Mouse (Mus musculus) Patski (cell line): ENCODE measurements around the gene Gper1. TPM values are rescaled to one million over a fixed set of nuclear protein-coding genes. Genes with fewer than 3 reads are reported as not detected.
"Not testable (repeated sequence)": the region's sequence is repeated elsewhere in the genome, so short reads cannot be mapped to it uniquely, and the experiment has no call there.

ENCODE experiments used
- ATAC-seq: fragments of 100-300 bp; one replicate; pipeline ENCODE4 v1.8.0; 2021
- CTCF ChIA-PET: fragments of 350-600 bp; sonication (Branson Sonifier 250); formaldehyde crosslinking; loops from one replicate; lab custom pipeline; 2022; ENCODE audit warnings: inconsistent platforms; lab: Charles Lee
- POLR2A ChIA-PET: fragments of 350-600 bp; sonication (Branson Sonifier 250); formaldehyde crosslinking; loops from one replicate; lab custom pipeline; 2022; ENCODE audit warnings: antibody characterized with exemption, inconsistent platforms; lab: Charles Lee
- DNase-seq: peaks from one replicate; pipeline ENCODE4 v3.0.0-alpha.2; 2011; ENCODE audit warnings: low read depth, low spot score
- H3K27me3 ChIP-seq: fragments of 371-371 bp; one replicate; pipeline ENCODE4 v1.5.1; 2021
- CTCF ChIP-seq: fragments of 100-300 bp; IDR thresholded peaks from one replicate; pipeline ENCODE4 v1.5.1; 2021
- in situ Hi-C: fragments of 300-500 bp; cut with MboI; formaldehyde crosslinking; loops from 3 replicates; pipeline ENCODE4 v1.11.1; 2018; ENCODE audit warnings: low pct_unique_long_range_greater_than_20kb, mixed read lengths
- polyA plus RNA-seq: library from polyadenylated mRNA; unstranded; gene quantifications from one replicate; pipeline ENCODE4 v1.2.3, GENCODE M21; 2021

Gene Gper1
- polyA plus RNA-seq, 1 experiment from 2014 or later: 0.58 TPM

DNA sequence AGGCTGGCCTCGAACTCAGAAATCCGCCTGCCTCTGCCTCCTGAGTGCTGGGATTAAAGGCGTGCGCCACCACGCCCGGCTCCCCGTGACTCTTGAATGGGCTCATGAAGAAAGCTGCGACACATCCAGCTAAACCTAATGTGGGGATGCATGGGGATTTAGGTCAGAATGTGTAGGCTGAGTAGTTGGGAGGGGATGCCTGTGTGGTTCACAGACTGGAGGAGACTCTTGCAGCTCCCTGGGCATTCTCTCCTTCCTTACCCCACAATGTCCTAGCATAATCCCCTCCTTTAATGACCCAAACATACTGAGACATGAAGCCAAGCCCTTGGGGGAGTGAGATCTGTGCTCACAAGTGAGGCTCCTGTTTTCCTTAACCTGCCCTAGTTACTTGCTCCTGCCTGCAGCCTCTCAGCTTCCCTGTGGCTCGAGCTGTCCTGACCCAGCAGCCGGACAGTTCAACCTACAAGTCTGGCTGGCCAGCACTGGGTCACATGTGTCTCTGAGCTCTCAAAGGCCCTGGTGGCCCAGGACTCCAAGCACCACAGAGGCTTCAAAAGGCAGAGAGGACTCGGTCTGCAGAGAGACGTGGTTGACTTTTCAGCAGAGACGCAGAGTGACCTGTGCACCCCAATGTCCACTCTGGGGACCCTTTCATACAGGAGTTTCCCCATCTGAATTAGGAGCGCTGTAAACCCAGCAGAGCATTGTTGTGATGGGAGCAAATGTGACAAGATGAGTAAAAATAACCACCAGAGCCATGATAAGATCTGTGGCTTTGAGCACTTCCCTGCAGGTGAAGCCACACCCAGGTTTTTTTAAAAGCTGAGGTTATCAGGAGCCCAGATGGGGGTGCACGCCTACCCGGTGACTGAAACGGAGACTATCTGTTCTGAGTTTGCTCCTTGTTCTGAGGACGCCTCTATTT lies 41.1 kb upstream of the Gper1 start:
- in situ Hi-C loops: no loop called here
- ATAC-seq (no peak), DNase-seq (no peak)
- POLR2A ChIA-PET: interaction anchor here (1.4 kb wide), 1 partner anchor 13 kb away, joined by 4 read pairs; no protein-coding TSS in a partner anchor
- CTCF ChIA-PET: interaction anchor here (1.4 to 2.4 kb wide), 3 partner anchors 16 to 30 kb away, joined by 3 to 14 read pairs (median 3); partner anchors contain the start of genes Cox19 and Cyp2w1
- no peak for TF ChIP-seq CTCF
- no peaks in the 10 kb centered on the region for H3K27me3 ChIP-seq

DNA sequence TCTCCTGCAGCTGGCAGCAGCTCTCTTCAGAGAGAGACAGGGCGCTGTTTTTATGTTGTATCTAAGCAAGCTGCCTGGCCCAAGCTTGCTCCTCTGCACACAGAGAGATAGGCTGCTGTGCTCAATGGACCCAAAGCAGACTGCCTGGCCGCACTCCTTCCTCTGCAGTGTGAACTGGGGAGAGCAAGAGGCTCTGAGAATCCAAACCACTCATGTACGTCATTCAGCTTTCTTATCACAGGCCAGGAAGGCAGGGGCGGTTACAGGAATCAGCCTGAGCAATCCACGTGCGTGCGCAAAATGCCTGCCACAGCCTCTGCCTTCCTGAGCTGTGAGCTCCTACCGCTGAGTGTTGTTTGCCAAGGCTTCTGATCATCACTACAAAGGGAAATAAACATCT lies 40.2 kb upstream of the Gper1 start:
- no peak for TF ChIP-seq CTCF
- in situ Hi-C loops: no loop called here
- no peak for ATAC-seq
- CTCF ChIA-PET: interaction anchor here (2.4 kb wide), 1 partner anchor 15 kb away, joined by 14 read pairs; no protein-coding TSS in a partner anchor
- no peaks in the 10 kb centered on the region for H3K27me3 ChIP-seq
- POLR2A ChIA-PET: no interaction called here
- no peak for DNase-seq

DNA sequence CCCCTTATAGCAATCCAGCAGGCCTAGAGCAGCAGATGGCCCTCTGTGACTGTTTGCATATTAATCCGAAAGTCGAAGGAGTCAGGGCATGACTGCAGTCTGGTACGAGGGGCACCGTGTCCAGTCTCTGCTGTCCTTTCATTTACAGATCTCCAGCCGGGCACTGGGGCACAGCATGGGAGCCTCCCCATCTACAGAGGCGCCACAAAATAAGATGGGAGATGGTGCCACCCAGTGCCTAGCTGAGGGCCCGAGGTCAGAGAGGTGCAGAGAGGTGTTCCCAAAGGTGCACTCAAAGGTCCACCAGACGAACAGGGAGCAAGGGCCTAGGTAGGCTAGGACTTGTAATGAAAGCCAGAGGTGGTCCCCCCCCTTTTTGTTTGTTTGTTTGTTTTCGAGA lies 39.7 kb upstream of the Gper1 start:
- H3K27me3 ChIP-seq: no peaks in the 10 kb centered on the region
- POLR2A ChIA-PET: no interaction called here
- no peak for DNase-seq
- in situ Hi-C loops: no loop called here
- CTCF ChIA-PET: interaction anchor here (2.4 kb wide), 1 partner anchor 15 kb away, joined by 14 read pairs; no protein-coding TSS in a partner anchor
- no peak for ATAC-seq
- TF ChIP-seq CTCF: no peak

DNA sequence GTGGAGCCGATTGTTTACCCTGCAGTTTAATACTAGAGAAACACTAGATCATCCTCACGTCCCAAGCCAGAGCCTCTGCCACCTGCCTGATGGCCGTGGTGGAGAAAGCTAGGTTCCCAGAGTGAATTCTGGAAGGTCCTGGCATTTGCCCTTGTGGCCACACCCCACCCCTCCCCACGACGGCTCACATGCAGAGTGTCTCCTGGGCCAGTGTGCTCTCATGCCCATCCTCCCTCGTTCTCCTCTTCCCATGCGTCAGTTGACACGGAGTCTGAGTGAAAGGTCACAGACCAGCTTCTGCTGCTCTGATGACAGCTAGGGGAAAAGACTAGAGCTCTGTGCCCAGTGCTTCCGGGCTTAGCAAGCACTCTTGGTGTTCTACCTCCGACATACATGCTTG lies 38.4 kb upstream of the Gper1 start:
- in situ Hi-C loops: no loop called here
- TF ChIP-seq CTCF: no peak
- no peak for ATAC-seq
- CTCF ChIA-PET: interaction anchor here (1.6 kb wide), 1 partner anchor 14 kb away, joined by 9 read pairs; no protein-coding TSS in a partner anchor
- POLR2A ChIA-PET: no interaction called here
- no peak for DNase-seq
- H3K27me3 ChIP-seq: no peaks in the 10 kb centered on the region

DNA sequence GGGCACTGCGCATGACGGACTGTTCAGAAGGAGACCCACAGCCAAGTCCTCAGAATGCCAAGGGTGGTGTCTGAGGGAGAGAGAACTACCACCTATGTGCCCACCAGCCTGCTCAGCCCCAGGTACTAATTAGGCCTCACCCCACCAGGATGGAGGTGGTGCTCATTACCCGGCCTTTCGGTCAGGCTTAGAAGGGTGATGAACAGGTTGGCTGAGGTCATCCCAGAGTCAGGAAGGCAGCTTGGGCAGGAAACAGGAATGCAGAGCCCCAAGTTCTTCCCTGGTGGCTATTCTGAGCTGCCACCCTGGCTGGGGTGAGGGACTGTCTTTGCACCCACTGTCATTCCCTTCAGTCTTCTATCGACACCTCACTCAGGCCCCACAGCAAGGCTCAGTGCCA lies 36.9 kb upstream of the Gper1 start:
- POLR2A ChIA-PET: no interaction called here
- DNase-seq (no peak), ATAC-seq (no peak)
- in situ Hi-C loops: no loop called here
- no peaks in the 10 kb centered on the region for H3K27me3 ChIP-seq
- TF ChIP-seq CTCF: no peak
- CTCF ChIA-PET: interaction anchor here (1.3 kb wide), 1 partner anchor 12 kb away, joined by 4 read pairs; no protein-coding TSS in a partner anchor

DNA sequence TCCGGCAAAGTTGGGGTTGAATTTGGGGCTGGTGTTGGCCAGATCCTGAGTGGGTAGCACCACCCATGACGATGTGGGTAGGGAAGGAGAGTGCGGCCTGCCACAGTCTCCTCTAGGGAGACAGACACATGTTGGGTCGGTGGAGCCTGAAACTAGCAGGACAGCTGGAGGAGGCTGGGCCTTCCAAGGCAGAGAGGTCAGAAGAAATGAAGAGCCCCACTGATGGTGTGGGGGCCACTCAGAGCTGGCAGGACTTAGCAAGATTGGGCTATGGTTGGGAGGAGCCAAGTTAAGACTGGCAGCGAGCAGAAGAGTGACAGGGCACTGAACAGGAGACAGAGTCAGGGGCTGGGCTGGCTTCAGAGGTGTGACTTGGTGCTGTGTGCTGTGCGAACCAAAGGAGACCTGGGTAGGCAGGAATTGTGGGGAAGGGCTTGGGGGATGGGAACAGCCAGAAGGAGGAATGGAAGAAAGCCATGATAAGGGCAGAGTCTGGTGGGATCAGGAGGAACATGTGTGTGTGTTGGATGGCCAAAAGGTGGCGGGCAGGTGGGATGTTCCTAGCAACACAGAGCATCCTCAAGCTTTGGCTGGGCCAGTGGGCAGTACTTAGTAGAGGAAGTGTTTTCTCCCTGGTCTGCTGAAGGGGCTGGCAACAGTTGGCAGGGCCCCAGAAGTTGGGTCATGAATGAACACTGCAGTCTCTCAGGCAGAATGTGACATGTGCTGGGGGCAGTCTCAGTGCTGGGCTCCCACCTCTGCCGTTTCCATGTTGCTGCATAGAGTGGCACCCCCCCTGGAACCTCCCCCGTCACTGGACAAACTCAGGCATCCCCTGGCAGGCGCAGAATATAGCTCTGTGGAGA lies 35.4 kb upstream of the Gper1 start:
- ChIA-PET CTCF (interaction anchor here (0.9 to 2.2 kb wide), 3 partner anchors 11 to 20 kb away, joined by 3 to 9 read pairs (median 4); no protein-coding TSS in a partner anchor), POLR2A (no interaction called here)
- in situ Hi-C loops: no loop called here
- DNase-seq: no peak
- no peak for ATAC-seq
- no peaks in the 10 kb centered on the region for H3K27me3 ChIP-seq
- no peak for TF ChIP-seq CTCF

DNA sequence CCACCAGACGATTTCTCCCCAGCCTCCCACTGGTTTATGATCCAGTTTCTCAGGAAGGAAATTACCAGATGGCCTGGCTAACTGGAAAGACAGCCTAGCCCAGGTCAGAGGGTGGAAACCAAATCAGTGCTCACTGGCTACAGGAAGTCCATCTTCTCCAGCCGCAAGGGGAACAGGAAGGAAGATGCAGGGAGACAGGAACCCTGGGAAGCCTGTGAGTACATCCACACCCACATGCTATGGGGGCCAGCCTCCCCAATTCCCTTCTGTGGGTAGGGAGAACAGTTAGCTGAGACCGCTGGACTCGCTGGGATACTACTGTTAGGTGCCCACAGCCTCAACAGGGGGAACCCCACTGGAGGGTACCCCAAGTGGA lies 34.8 kb upstream of the Gper1 start:
- DNase-seq (no peak), ATAC-seq (no peak)
- ChIA-PET CTCF (interaction anchor here (0.9 to 2.2 kb wide), 2 partner anchors 10 to 20 kb away, joined by 3 to 9 read pairs; no protein-coding TSS in a partner anchor), POLR2A (no interaction called here)
- in situ Hi-C loops: no loop called here
- H3K27me3 ChIP-seq: no peaks in the 10 kb centered on the region
- TF ChIP-seq CTCF: no peak

DNA sequence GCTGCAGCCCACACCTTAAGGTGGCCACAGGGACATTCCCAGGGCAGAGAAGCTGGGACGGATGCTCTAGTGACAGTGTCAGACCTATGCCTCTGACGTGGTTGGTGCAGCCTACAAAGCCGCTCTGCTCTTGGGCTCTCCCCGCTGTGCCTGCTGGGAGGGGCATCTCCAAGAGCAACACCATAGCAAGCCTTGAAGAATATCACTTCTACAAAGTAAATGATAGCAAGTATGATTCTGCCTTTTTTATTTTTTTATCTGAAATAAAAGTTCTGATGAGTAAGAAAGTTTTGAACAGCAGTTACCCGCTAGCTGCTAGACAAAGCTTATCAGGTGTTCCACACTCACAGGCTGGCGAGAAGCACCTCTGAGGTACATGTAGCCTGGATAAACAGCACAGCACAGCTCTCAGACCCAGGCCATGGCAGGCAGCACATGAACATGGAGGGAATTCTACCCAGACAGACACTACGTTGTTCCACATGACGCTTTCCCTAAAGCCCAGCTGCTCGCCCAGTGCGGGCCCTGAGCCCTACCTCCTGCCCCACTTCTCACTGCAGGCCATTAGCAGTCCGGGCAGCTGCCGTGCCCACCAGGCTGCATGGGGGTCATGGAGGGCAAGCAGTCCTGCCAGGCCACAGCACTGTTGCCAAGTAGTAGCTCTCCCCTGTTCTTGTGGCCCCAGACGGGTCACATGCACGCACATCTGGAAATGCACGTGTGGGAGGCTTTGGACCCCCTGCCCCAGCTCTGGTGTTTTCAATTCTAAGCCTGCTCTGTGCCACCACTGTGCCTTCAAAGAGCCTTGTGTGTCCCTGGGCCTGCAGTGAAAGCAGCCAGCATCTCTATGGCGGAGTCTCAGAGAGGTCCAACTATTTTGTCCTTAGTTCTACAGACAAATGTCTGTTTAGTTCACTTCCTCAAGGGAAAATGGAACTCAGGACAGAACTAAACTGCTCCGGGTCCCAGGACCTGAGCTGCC lies 34.0 kb upstream of the Gper1 start:
- ATAC-seq (no peak), DNase-seq (no peak)
- ChIA-PET POLR2A (no interaction called here), CTCF (interaction anchor here (1.0 to 2.2 kb wide), 2 partner anchors 9 to 10 kb away, joined by 3 to 9 read pairs; no protein-coding TSS in a partner anchor)
- in situ Hi-C loops: no loop called here
- TF ChIP-seq CTCF: no peak
- H3K27me3 ChIP-seq: no peaks in the 10 kb centered on the region

DNA sequence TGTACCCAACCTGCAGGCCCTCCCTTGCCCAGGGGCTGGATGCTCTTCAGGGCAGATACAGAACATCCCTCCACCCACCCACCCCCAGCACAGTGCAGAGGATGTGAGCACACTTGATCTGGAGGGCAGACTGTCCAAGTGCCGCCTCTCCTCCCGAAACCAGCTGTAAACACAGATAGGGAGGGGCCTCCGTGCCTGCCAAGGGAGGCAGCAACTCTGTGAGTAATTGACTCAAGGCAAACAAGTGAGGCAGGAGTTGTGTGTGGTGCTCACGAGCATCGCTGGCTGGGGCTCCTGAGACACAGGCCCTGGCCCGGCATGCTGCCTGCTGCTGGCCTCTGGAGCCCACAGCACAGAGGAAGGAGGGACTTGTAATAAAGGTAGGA lies 33.3 kb upstream of the Gper1 start:
- TF ChIP-seq CTCF: no peak
- ATAC-seq (no peak), DNase-seq (no peak)
- in situ Hi-C loops: no loop called here
- ChIA-PET POLR2A (no interaction called here), CTCF (interaction anchor here (1.0 to 2.2 kb wide), 2 partner anchors 8 to 10 kb away, joined by 3 to 9 read pairs; no protein-coding TSS in a partner anchor)
- no peaks in the 10 kb centered on the region for H3K27me3 ChIP-seq

DNA sequence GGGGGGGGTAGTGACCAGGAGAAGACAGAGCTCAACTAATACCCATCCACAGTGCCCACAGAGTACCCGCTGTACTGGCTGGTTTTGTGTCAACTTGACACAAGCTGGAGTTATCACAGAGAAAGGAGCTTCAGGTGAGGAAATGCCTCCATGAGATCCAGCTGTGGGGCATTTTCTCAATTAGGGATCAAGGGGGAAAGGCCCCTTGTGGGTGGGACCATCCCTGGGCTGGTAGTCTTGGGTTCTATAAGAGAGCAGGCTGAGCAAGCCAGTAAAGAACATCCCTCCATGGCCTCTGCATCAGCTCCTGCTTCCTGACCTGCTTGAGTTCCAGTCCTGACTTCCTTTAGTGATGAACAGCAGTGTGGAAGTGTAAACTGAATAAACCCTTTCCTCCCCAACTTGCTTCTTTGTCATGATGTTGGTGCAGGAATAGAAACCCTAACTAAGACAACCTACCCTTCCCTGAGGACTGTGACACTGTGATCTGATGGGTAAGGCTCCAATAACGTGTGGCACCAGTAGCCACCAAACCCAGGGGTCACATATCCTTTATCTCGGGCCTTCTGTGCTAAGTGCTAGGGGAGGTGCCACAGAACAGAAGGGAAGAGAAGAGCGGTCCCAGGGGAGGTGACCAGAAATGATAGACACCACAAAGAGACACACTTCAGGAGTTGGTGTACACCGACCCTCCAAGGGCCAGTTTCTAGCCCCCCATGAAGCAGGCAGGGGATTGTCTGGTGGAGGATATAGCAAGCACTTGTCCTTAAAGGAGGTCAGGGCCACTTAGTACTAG lies 32.4 kb upstream of the Gper1 start:
- POLR2A ChIA-PET: not testable (repeated sequence)

More for the DNA sequence above, 32.4 kb upstream of the Gper1 start:
- in situ Hi-C loops, H3K27me3 ChIP-seq, ATAC-seq, DNase-seq: not testable (repeated sequence)
- CTCF ChIA-PET: interaction anchor here (2.2 kb wide), 1 partner anchor 8 kb away, joined by 9 read pairs; no protein-coding TSS in a partner anchor
